Mouse (Mus musculus) liver, adult 2 months (tissue): ENCODE results near the gene Olfr1173.

ENCODE experiments used
- CTCF ChIP-seq: fragments of 200-500 bp; IDR thresholded peaks from 2 replicates; pipeline ENCODE4 v1.5.1; 2011; ENCODE audit warnings: low read depth, low read length, control low read depth
- POLR2A ChIP-seq: fragments of 200-500 bp; IDR thresholded peaks from 2 replicates; pipeline ENCODE4 v1.6.1; 2011; ENCODE audit warnings: low read length, control low read depth; ENCODE audit not compliant: insufficient read depth; ENCODE audit errors: extremely low read depth

GRCm38 (mm10) chr2:88228234-88228633 is 51.4 kb downstream of the Olfr1173 start, which contains the start of gene Olfr1170:
- TF ChIP-seq CTCF = no peak
- no peak for TF ChIP-seq POLR2A
